Mouse (Mus musculus) liver, adult 2 months (tissue): Measurements from ENCODE around the gene Urb2.

Source experiments
- CTCF ChIP-seq: fragments of 200-500 bp; IDR thresholded peaks from 2 replicates; pipeline ENCODE4 v1.5.1; 2011; ENCODE audit warnings: low read depth, low read length, control low read depth
- POLR2A ChIP-seq: fragments of 200-500 bp; IDR thresholded peaks from 2 replicates; pipeline ENCODE4 v1.6.1; 2011; ENCODE audit warnings: low read length, control low read depth; ENCODE audit not compliant: insufficient read depth; ENCODE audit errors: extremely low read depth

DNA sequence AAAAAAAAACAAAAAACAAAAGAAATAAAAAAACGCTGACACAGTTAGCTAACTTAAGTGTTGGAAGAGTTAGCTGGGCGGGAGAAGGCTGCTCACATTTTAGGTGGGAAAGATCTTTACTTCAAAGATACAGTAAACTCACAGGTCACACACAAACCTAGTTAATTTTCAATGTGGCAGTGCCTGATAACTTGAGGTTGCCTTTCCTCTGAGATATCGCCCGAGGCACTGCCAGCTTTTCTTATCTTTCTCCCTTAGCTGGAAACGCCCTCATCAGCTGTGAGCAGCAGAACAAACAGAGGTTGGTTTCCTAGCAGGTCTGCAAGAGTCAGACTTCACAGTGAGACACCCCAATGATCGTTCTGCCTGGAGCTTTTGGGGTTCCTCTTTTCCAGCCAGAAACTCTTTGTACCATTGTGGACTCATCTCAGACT, 32.7 kb upstream of the Urb2 start:
- no peak for TF ChIP-seq CTCF
- no peak for TF ChIP-seq POLR2A
